Mouse (Mus musculus) common myeloid progenitor, adult 5-6 weeks (primary cell): Measurements from ENCODE around the gene Retreg3. TPM values are rescaled to one million over a fixed set of nuclear protein-coding genes. Genes with fewer than 3 reads are reported as not detected.
"Not testable (repeated sequence)": the region's sequence is repeated elsewhere in the genome, so short reads cannot be mapped to it uniquely, and the experiment has no call there.

Source experiments
- ATAC-seq: replicated peaks from 2 replicates; pipeline ENCODE4 v1.8.0; 2016; ENCODE audit warnings: low read depth, mild to moderate bottlenecking, moderate TSS enrichment, inconsistent platforms; ENCODE audit not compliant: poor library complexity, severe bottlenecking
- total RNA-seq: library from RNA; stranded (forward); fragments of 200-1000, 187-1606 nt; gene quantifications from 2 replicates; pipeline ENCODE4 v1.2.3, GENCODE M21; 2017

The Retreg3 gene
- total RNA-seq, 1 experiment from 2014 or later: 32.1 TPM

DNA sequence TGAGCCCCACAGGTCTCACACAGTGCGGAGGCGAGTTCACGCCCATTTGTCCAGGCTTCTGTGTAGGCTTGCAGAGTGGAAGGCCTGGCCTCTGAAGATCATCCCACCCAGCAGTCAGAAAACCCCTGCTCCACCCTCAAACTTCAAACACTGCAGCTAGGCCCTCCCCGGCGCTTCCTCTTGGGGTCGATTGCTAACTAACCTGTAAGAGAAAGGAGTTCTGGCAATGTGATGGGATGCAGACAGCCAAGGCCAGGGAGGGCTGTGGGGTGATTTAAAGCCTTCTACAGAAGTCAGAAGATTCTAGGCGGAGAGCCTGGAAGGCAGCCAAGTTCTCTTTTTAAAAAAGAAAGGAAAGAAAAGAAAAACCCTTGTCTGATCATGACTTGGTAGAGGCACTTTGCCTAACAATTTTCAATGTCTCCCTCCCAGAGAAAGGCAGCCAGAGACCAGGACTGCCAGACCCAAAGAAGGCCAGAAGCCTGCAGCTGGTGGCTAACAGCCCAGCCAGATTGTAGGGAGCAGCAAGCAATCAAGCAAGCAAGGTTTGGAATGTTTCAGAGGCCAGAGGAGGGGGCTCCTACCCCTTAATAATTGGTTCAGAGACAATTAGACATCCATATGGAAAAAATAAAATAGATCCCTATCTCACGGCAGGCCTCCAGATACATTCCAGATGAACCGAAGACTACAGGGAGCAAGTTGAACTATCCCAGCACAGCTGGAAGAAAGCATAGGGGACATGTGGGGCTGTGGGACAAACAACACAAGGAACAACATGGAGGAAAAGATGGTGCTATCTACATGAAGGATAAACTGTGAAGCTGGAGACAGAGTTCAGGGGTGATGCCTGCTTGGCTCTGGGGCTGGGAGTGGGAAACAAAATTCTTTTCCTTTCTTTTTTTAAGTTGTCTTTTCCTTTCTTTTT lies 29.7 kb upstream of the Retreg3 start:
- ATAC-seq: no peak

DNA sequence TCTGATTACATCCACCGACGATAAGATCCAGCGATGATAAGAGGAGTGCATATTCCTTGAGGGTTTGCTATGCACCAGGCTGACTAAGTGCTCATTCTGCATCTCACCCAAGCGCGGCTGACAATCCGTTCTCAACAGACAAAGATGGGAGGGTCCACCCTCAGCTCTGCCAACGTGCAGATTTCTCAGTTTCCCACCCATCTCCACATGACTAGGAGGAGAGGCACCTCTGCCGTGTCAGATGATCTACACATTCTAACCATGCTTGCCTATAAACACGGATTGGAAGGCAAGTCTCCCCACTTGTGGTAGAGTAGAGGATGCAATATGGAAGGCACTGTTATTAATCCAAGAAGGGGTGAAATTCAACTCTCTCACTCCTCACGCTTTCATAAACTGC lies 29.1 kb upstream of the Retreg3 start:
- no peak for ATAC-seq

DNA sequence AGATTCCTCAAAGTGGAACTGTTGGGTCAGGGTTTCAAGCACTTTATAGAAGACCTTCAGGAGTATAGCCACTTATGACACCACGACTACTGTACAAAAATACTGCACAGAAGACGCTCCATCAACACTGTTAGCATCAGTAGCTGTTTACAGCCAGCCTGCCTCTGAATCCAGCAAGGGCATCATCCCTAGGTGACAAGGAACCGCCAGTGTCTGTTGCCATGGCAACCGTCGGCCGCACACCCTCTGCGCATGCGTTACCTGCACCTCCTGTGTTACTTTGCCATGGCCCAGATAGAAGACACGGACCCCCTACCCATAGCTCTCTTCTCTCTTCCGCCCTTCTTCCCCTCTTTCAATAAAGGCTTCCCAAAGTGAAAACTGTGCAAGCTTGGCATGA lies 26.7 kb upstream of the Retreg3 start:
- ATAC-seq: no peak

DNA sequence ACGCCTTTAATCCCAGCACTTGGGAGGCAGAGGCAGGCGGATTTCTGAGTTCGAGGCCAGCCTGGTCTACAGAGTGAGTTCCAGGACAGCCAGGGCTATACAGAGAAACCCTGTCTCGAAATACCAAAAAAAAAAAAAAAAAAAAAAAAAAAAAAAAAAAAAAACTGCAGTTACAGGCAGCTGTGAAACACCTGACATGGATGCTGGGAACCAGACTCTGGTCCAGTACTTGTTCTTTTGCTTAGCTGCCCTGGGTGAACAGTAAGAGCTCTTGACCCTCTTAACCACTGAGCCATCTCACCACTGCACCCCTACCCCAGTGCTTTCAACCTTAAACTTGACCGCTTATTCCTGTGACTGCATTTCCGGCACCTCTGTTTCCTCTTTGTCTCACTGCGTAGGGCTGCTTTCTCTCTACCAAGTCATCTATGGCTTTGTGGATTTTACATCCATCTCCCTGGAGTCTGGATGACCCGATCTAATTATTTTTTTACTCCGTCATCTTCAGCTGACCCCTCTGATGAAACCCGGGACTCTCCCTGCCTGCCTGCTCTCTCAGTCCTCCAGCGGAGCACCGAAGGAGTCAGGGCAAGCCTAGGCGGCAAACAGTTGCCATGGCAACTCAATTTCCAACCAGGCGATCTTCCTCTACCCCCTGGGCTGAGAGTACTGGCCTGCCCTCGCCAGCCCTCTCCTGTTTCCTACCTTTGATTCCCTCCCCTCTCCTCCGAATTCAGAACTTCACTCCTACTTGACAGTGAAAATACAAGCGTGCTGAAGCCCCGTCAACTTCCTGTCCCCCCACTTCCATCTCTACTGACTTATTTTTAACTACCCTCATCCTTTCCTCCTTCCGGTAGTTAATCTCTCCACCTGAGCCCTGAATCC lies 23.9 kb upstream of the Retreg3 start:
- peak; percentile 73 for ATAC-seq

DNA sequence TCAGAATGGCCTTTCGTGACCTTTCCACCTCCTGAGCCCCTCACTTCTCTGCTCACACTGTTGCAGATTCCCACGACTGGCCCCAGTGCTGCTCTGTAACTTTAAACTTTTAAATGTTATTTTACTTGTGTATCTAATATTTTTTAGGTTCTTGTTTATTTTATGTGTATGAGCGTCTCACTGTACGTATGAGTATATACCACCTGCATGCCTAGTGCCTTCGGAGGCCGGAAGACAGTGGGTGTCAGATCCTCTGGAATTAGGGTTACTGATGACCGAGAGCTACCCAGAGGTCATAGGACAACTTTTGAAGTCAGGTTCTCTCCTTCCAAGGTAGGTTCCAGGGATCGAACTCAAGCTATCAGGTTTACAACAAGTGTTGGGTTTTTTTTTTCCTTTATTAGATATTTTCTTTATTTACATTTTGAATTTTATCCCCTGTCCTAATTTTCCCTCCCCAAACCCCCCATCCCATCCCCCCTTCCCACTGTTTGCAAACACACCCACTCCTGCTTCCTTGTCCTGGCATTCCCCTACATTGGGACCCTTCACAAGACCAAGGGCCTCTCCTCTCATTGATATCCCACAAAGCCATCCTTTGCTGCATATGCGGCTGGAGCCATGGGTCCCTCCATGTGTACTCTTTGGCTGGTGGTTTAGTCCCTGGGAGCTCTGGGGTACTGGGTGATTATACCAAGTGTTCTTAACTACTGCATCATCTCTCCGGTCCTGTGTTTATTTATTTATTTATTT lies 22.7 kb upstream of the Retreg3 start:
- no peak for ATAC-seq

DNA sequence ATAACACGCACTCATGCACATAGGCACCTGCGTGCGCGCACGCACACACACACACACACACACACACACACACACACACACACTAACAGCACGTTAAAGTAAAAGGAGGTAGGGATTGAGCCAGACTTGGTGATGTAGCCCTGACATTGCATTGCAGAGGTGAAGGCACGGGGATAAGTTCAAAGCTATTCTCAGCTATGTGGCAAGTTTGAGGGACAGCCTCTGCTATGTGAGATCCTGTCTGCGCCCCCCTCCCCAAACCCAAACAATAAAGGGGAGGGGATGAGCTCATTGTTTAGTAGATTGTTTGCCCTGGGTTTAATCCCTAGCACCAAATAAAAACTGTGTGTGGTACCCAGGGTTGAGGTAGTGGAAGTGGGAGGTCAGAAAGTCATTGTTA lies 21.4 kb upstream of the Retreg3 start:
- ATAC-seq: no peak

DNA sequence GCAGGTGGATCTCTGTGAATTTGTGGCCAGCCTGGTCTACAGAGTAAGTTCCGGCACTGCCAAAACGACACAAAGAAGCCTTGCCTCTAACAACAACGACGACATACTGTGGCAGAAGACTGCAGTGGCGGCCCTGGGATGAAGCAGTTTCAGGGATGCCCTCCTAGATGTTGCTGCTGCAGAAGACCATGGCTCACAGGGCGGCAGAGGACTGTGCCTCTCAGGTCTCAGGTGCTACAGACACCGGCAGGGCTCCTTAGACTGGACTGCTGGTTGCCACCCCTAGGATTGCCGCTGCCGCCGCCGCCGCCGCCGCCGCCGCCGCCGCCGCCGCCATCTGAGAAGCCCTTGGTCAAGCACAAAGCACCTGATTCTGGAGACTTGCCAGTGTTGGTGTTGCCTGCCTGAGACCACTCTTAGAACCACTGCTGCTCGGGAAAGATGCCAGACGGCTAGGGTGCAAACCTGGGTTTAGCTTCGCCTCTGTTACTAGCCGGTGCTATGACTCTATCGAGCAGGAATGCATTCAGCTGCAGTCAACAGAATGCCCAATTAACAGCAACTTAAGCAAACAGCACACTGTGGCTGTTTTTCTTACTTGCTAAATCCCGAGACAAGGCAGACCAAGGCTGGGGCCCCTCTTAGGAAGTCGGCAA lies 20.6 kb upstream of the Retreg3 start:
- ATAC-seq: no peak

DNA sequence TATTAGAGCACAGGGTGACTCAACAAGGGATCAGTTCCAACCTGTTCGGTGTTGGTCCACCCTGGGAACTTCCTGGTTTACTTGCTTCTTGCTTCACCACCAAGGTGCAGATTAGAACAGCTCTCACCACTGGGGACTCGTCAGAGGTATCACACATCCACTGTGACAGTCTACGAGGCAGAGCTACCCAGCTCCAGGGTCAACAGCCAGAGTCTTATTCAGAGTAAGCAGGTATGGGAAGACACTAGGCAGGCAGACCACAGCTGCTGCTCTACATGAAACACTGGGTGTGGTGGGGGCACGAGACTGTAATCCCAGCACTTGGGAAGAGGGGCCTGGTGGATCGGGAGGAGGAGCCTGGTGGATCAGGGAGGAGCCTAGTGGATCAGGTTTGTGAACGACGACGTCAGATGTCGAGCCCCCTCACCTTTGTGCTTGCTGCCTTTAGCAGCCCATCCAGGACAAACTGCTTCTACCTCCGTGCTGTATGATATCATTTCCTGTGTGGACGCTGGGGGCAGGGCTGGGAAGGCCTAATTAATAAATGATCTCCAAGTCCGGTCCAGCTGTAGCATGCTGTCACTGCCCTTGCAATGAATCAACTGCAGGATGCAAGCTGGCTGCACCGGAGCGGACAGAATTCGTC lies 19.0 kb upstream of the Retreg3 start:
- ATAC-seq: 0 out of 2 replicates have a peak, but pooled peaks have one; percentile 39

DNA sequence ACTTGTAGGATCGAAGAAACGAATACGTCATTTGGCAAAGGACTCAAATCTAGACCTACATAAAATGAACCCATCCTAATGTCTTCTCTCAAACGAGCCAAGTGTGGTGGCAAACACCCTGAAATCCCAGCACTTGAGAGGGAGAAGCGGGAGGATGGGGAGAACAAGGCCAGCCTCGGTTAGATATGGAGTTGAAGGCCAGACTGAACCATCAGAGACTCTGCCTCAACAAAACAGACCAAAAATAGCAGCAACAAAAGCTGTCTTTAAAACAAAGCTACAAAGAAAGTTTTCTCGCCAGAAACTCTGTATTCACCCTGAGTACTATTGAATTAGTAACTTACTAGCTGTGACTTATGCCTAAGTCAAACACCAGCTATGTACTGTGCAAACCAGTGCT lies 17.3 kb upstream of the Retreg3 start:
- no peak for ATAC-seq

DNA sequence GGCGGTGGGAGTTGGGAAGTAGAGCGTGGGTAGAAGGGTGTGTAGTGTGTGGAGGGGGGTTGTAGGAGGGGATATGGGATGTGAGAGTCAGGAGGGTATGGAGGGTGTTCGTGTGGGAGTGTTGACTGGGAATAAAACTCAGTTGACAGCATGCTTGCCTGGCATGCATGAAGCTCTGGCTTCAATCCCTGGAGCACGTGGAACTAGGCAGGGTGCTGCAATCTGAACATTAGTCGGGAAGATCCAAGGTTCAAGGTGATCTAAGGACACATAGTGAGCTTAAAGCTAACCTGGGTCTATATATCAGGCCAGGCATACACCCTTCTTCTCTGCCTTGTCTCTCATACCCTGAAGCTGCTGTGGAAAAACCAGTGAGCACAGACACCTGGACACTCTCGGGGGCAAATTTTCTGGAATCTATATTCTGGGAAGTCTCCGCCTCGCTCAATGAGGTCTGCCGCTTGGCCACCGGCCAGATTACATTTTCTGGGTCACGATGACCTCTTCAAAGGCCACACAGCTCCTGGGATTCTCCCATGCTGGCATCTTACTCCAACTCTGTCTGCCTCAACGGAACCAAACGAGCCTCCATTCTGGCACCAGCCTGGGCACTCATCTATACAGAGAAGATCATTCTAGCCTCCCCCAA lies 14.6 kb upstream of the Retreg3 start:
- ATAC-seq: no peak

DNA sequence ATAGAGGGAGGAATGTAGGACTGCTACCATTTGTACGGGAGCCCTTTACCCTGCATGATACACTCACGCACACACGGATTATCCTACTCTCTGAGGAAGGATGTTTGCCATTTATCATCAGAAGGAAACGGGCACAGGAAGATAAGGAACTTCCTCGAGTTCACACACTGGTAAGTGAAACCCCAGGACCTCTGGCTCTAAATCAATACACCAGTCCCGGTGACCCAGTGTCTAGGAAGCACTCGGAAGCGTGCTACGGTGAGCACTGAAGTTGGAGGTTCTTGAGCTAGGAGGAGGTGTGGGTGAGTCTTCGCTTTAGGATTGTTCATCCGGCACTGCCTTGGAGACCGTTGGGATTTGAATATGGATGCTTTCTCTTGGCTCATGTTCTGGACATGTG lies 13.3 kb upstream of the Retreg3 start:
- ATAC-seq: no peak

DNA sequence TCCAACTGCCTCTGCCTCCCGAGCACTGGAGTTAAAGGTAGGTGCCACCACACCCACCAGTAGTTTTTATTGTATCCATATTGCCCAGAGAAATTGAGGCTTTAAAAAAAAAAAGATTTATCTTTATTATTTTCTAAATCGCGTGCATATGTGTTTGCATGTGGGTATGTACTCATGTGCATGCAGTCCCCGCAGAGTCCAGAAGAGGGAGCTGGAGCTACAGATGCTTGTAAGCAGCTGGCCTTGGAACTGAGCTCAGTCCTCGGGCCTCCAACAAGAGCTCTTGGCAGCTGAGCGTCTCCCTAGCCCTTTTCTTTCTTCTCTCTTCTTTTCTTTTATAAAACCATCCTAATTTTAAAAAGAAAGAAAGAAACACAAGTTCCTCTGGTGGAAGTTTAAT lies 12.0 kb upstream of the Retreg3 start:
- no peak for ATAC-seq

DNA sequence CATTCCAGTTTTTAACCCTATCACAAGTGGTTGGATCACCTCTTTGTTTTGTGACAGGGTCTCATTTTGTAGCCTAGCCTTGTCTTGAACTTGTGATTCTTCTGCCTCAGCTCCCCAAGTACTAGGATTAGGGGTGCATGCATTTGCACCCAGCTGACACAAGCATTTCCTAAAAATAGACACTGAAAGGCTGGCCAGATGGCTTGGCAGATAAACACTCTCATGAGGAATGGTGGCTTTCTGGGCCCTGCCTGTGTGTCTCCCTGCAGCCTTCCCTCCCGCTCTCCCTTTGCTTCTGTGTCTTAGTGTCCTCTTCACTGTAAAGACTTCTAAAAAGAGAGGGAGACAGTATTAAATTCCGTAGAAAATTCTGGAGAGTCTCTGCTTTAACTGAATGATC lies 11.5 kb upstream of the Retreg3 start:
- ATAC-seq: no peak

DNA sequence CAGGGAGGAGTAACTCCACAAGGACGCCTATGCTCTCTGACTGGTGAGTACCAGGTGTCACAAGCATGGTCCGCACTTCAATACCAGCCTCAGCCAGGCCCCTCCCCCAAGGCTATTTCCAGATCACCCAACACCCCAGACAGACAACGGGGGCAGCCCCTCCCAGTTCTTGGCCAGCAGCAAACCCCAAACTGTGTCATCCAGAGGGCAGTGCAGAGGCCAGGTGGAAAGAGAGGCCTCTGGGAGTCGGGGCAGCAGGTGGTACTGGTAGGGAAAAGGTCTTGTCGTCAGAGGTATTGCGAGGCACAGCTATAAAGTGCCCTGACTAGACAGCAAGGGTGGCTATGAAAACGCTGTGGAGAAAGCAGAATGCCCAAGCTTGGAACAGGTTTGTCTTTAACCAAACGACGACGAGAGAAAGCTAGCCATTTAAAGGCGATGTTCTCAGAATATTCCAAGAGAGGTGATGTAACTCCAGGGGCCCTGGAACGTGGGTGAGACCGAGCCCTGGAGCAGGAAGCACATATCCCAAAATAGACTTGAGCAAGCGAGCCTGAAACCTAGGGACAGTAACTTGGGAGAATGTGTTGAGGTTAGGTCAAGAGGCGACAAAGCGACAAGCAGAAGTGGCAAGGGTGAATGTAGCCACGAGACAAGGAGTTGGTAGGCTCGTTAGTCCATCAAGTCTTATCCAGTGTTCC lies 10.5 kb upstream of the Retreg3 start:
- no peak for ATAC-seq

DNA sequence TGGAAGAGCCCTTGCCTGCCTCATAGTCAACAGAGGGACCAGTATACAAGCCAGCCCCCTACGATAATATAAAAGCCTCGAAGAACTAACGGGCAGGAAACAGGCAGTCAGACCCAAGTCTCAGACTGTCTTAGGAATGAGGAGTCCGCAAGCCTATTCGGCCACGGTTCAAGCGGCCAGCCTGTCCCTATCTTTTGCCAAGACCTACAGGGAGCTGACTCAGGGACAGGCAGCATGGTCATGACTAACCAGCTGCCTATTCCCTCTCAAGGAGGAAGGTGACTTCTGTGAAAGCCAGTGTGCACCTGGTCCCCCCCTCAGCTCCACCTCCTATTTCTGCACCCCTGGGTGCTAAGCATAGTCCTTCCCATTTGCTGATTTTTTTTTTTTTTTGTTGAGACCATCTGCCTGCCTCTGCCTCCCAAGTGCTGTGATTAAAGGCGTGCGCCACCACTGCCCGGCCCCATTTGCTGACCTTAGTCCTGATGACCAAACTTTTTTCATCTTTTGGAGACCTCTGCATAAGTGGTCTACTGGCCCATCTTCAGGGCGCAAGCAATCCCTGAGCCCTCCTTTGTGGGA lies 9.4 kb upstream of the Retreg3 start:
- ATAC-seq: no peak

DNA sequence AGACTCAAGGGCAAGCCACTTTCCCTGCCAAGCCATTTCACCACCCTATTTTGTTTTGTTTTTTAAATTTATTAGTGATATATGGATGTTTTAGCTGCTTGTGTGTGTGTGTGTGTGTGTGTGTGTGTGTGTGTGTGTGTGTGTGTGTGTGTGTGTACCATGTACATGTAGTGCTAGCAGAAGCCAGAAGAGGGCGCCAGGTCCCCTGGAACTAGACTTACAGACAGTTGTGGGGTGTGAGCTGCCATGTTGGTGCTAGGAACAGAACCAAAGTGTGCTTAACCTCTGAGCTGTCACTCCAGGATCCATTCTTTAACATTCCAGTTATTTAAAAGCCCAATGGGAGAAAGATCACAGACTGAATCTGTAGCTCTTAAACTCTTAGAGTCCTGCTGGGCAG lies 7.4 kb upstream of the Retreg3 start:
- ATAC-seq: no peak

DNA sequence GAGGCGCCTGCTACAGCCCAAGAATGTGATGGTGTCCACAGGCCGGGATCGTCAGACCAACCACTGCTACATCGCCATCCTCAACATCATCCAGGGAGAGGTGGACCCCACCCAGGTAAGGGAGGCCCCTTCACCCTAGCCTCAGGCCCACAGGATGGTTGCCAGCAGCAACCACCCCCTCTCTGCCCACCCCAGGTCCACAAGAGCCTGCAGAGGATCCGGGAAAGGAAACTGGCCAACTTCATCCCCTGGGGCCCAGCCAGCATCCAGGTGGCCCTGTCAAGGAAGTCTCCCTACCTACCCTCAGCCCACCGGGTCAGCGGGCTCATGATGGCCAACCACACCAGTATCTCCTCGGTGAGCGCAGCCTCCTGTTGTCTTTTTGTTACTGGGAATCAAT lies 5.3 kb upstream of the Retreg3 start:
- ATAC-seq: not testable (repeated sequence)

DNA sequence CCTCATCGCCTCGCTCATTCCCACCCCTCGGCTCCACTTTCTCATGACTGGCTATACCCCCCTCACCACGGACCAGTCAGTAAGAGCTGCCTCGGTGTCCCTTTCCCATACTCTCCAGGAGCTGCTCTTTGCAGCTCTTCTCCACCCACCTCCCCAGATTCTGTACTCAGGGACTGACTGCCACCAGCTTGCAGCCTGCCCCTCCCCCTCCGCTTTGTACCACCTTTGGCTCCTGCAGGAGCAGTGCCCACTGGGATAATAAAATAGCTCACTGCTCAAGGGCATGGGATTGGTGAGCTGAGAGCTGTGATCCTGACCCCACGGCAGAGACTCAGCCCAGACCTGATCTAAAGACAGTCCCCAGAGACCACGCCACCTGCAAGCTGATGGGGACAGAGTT lies 4.8 kb upstream of the Retreg3 start:
- ATAC-seq: not testable (repeated sequence)
